Mouse (Mus musculus) midbrain, embryonic 12.5 days (tissue): Measurements from ENCODE around the gene Setd1a. TPM values are rescaled to one million over a fixed set of nuclear protein-coding genes. Genes with fewer than 3 reads are reported as not detected.

Source experiments
- ATAC-seq: fragments of 200-750 bp; cut with Nextera tagmentation; 2 replicates; pipeline ENCODE4 v1.8.0; 2017; ENCODE audit warnings: low read depth, moderate TSS enrichment, moderate library complexity; ENCODE audit not compliant: low FRiP score
- H3K27ac ChIP-seq: fragments of 300-500 bp; sonication (generic); replicated peaks from 2 replicates; pipeline ENCODE4 v1.5.1; 2016; ENCODE audit warnings: mild to moderate bottlenecking
- H3K27me3 ChIP-seq: fragments of 300-500 bp; sonication (generic); 2 replicates; pipeline ENCODE4 v1.6.1; 2016; ENCODE audit warnings: mild to moderate bottlenecking
- H3K36me3 ChIP-seq: fragments of 300-500 bp; sonication (generic); 2 replicates; pipeline ENCODE4 v1.6.1; 2016
- H3K4me1 ChIP-seq: fragments of 300-500 bp; sonication (generic); 2 replicates; pipeline ENCODE4 v1.6.1; 2016
- H3K4me2 ChIP-seq: fragments of 300-500 bp; sonication (generic); replicated peaks from 2 replicates; pipeline ENCODE4 v1.6.1; 2016; ENCODE audit warnings: mild to moderate bottlenecking, moderate library complexity
- H3K4me3 ChIP-seq: fragments of 300-500 bp; sonication (generic); 2 replicates; pipeline ENCODE4 v1.5.1; 2016; ENCODE audit warnings: mild to moderate bottlenecking
- H3K9ac ChIP-seq: fragments of 300-500 bp; sonication (generic); replicated peaks from 2 replicates; pipeline ENCODE4 v1.6.1; 2016; ENCODE audit warnings: mild to moderate bottlenecking, moderate library complexity
- H3K9me3 ChIP-seq: fragments of 300-500 bp; sonication (generic); 2 replicates; pipeline ENCODE4 v1.6.1; 2016; ENCODE audit warnings: mild to moderate bottlenecking
- WGBS: fragments of 180-500 bp; shearing (Covaris S2); methylation state at CpG from one replicate; pipeline ENCODE4 v1.1.7; 2016; 5-methylcytosine and 5-hydroxymethylcytosine counted together
- polyA plus RNA-seq: library from polyadenylated mRNA; unstranded; fragments of >200 nt; fragmentation: Nextera tagmentation; extraction: Ambion mirVana; gene quantifications from 2 replicates; pipeline ENCODE4 v1.2.1, GENCODE M21; 2016

The Setd1a gene
- polyA plus RNA-seq, 1 experiment from 2014 or later: 22.9 TPM

DNA sequence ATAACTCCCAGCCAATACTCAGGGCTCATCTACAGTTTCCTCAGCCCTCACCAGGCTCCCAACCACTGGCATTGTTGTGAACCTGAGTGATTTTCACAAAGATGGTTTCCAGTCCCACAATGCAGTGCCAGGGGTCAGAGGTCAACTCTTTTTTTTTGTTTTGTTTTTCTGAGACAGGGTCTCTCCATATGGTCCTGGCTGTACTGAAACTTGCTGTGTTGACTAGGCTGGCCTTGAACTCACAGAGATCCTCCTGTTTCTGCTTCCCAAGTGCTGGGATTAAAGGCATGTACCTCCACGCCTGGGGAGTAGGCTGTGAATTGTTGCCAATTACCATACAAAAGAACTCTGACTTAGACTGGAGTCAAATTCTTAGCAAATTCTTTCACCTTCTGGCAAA is 33.4 kb downstream of the Setd1a start:
- H3K4me3 ChIP-seq: no peak overlapping the region
- no peak for ATAC-seq
- H3K27ac ChIP-seq: no peak overlapping the region
- H3K4me2 ChIP-seq: no peak overlapping the region
- H3K9me3 ChIP-seq: no peaks in the 10 kb centered on the region
- H3K36me3 ChIP-seq: peaks cover 49% of the 10 kb centered on the region
- H3K4me1 ChIP-seq: no peaks in the 10 kb centered on the region
- H3K9ac ChIP-seq: no peak overlapping the region
- WGBS: 89% methylated on average over 1 of the region's 1 CpGs
- H3K27me3 ChIP-seq: no peaks in the 10 kb centered on the region

DNA sequence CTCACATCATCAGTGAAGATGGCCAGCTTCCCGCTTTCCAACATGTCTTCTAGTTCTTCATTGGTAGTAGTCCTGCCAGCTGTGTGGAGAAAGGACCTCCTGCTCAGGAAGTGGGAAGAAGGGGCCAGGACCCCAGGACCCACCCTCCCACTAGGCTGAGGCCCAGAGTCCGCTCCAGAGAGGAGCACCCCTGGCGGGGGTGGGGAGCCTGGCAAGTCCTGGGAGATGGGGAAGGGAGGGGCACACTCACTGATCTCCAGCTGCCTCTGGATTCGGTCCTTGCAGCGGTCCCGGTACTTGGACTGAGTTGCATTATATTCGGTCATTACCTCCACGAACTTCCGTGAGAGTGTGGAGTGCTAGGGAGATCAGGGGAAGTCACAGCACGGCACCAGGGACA is 34.2 kb downstream of the Setd1a start:
- H3K27me3 ChIP-seq: no peaks in the 10 kb centered on the region
- H3K4me2 ChIP-seq: no peak overlapping the region
- H3K4me3 ChIP-seq: no peak overlapping the region
- no peaks in the 10 kb centered on the region for H3K4me1 ChIP-seq
- ATAC-seq: no peak
- H3K36me3 ChIP-seq: peaks cover 47% of the 10 kb centered on the region
- no peak overlapping the region for H3K9ac ChIP-seq
- H3K9me3 ChIP-seq: no peaks in the 10 kb centered on the region
- 79% methylated on average over 10 of the region's 10 CpGs for WGBS
- H3K27ac ChIP-seq: no peak overlapping the region

DNA sequence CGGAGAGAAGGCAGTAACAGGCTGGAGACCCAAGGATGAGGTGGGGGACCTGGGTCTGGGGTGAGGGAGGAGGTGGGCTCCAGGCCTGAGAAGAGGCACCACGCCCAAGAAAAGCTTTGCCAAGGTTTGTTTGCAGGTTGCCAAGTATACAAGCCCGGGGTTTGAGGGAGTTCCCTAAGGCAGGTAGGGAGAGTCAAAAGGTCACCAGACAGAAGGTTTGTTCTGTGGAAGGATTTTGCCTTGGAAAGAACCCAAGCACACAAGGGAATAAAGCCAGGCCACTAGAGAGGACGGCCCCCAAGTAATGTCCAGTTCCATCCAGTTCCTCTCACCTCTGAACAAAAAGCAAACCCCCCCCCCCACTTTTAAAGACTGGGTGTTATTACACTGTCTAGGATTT is 34.8 kb downstream of the Setd1a start:
- 89% methylated on average over 4 of the region's 4 CpGs for WGBS
- H3K27me3 ChIP-seq: no peaks in the 10 kb centered on the region
- H3K4me1 ChIP-seq: no peaks in the 10 kb centered on the region
- H3K9me3 ChIP-seq: no peaks in the 10 kb centered on the region
- H3K4me3 ChIP-seq: no peak overlapping the region
- no peak overlapping the region for H3K4me2 ChIP-seq
- no peak overlapping the region for H3K9ac ChIP-seq
- H3K36me3 ChIP-seq: peaks cover 41% of the 10 kb centered on the region
- no peak overlapping the region for H3K27ac ChIP-seq
- no peak for ATAC-seq

DNA sequence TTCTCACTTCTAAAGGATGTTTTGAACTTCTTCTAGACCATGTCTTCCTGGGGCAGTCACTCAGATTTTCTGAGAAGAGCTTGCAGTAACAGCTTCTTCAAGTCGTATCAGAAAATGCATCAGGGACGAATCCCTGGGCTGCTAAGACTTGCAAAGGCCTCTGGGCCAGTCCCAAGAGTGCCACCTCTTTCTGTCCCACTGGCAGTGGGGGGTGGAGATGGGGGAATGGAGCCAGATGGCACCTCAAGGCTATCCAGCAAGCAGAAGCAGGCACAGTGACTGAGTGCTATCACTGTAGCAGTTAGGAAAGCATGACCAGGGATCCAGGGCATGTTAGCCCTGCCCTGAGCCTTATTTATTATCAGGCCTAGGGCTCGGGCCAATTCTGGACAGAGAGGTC is 35.8 kb downstream of the Setd1a start:
- Histone ChIP-seq H3K9me3 (no peaks in the 10 kb centered on the region), H3K36me3 (peaks cover 37% of the 10 kb centered on the region), H3K27ac (no peak overlapping the region), H3K9ac (no peak overlapping the region), H3K4me1 (no peaks in the 10 kb centered on the region), H3K4me2 (no peak overlapping the region), H3K4me3 (no peak overlapping the region), H3K27me3 (no peaks in the 10 kb centered on the region)
- 89% methylated on average over 3 of the region's 3 CpGs for WGBS
- ATAC-seq: no peak

DNA sequence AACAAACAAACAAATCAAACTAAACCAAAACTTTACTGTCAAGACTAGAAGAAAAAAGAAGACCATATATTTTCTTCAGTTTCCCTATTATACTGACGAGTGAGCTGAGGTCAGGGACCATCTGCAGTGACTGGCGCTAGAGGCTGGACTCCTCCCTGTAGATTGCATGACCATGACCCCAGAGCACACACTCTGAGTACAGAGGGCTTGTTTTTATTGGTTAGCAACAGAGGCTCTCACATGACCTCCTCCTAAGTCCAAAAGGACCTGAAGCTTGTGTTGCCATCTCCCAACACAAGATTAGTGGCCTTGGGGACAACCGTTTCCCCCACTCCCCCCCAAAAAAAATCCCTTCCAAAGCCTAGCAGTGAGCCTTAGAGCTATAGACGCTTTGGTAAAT is 37.4 kb downstream of the Setd1a start:
- no peak overlapping the region for H3K9ac ChIP-seq
- H3K36me3 ChIP-seq: peaks cover 40% of the 10 kb centered on the region
- no peak for ATAC-seq
- WGBS: 90% methylated on average over 4 of the region's 4 CpGs
- H3K4me1 ChIP-seq: no peaks in the 10 kb centered on the region
- H3K4me2 ChIP-seq: no peak overlapping the region
- H3K9me3 ChIP-seq: no peaks in the 10 kb centered on the region
- no peaks in the 10 kb centered on the region for H3K27me3 ChIP-seq
- H3K27ac ChIP-seq: no peak overlapping the region
- no peak overlapping the region for H3K4me3 ChIP-seq

DNA sequence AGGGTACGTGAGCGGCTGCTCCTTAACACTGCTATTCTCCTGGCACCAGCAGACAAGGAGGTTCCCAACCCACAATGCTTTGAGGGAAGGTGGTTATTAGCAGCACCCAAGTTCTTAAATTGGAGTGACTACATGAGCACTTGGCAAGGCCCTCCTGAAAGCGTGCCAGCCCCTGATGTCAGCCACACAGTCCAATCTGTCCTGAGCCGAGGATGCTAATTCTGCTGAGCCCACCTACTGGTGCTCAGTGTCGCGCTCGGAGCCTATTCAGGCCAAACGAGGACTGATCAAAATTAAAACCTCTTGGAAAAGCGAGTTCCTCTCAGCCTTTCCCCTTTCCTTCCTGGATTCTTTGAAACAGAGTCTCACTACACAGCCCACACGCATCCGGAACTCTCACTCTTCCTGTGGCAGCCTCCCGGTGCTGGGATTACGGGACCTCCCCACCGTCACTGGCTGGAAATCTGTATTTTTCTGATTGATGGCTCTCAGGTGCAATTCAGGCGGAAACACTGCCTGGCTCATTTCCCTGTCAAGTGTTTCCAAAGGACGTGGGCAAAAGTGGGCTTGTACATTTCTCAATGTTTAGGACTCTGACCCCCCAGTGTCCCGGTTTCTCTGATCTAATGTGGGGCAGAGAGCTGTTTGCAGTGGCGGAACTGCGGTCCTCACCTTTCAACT is 37.9 kb downstream of the Setd1a start:
- 93% methylated on average over 19 of the region's 19 CpGs for WGBS
- H3K27me3 ChIP-seq: no peaks in the 10 kb centered on the region
- no peak for ATAC-seq
- H3K36me3 ChIP-seq: peaks cover 39% of the 10 kb centered on the region
- no peaks in the 10 kb centered on the region for H3K4me1 ChIP-seq
- H3K9me3 ChIP-seq: no peaks in the 10 kb centered on the region
- H3K4me2 ChIP-seq: no peak overlapping the region
- H3K27ac ChIP-seq: no peak overlapping the region
- H3K9ac ChIP-seq: no peak overlapping the region
- no peak overlapping the region for H3K4me3 ChIP-seq

DNA sequence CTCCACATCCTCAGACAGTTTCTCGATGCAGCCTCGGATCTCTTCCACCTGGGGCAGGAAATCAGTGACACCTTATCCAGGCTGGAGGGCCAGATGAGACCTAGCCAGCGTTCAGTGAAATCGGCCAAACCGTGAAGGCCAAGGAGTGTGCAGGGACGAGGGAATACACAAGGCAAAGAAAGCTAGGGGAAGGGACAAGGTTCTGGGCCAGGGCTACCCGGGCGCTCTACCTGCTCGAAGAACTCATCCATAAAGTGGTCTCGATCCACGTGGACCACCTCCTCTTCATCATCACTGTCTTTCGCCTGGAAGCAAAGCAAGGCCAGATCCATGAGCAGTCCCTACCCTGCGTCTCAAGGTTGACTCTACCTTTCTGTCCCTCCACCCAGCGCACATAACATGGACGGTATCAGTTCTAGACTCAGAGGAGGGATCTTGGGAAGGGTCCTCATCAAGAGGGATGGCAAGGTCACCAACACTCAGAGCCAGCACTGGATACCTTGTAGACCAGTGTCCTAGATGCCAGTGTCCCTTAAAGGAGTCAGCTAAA is 38.7 kb downstream of the Setd1a start:
- no peak overlapping the region for H3K4me3 ChIP-seq
- H3K4me1 ChIP-seq: no peaks in the 10 kb centered on the region
- no peak overlapping the region for H3K27ac ChIP-seq
- no peaks in the 10 kb centered on the region for H3K27me3 ChIP-seq
- ATAC-seq: no peak
- WGBS: 93% methylated on average over 15 of the region's 15 CpGs
- H3K36me3 ChIP-seq: peaks cover 32% of the 10 kb centered on the region
- no peak overlapping the region for H3K4me2 ChIP-seq
- no peaks in the 10 kb centered on the region for H3K9me3 ChIP-seq
- H3K9ac ChIP-seq: no peak overlapping the region

DNA sequence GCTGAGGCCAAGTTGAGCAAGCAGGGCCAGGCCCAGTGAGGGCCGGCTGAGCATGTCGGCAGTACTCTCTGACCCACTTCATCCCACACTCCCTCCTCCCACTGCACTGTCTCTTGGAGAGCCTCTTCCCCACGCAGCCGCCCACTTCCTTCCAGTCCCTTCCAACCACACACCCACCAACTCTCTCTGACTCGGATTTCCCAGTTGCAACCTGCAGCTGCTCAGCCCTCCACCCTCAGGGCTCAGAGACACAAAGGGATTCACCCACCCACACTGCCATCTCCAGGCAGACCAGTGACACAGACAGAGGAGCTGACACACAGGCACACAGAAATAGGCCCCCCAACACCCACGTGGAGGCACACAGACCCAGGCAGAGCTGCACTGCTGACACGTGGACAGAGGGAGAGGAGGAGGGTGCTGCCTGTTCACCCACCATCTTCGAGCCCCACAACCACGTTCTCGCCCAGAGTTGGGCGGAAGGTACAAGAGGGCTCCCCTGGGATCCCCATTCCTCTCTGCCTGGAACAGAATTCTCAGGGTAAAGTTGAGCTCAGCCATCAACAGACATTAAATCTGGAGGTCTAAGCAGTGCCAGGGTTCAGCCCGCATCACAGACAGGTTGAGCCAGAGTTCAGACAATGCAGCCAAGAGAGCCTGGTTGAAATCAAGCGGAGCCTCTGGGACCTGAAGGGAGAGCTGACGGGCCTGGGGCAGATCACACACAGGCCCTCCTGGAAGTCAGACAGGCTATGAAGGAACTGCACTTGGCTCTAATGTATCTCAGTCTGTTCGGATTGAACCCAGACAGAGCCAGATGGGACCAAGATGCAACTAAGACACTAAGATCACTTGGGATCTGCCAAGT is 39.7 kb downstream of the Setd1a start:
- Histone ChIP-seq H3K27ac (no peak overlapping the region), H3K27me3 (no peaks in the 10 kb centered on the region), H3K4me1 (no peaks in the 10 kb centered on the region), H3K9ac (no peak overlapping the region), H3K36me3 (peaks cover 25% of the 10 kb centered on the region; the same call in 1 of the 2 replicates), H3K4me3 (no peak overlapping the region), H3K9me3 (no peaks in the 10 kb centered on the region), H3K4me2 (no peak overlapping the region)
- 73% methylated on average over 15 of the region's 15 CpGs for WGBS
- ATAC-seq: no peak

DNA sequence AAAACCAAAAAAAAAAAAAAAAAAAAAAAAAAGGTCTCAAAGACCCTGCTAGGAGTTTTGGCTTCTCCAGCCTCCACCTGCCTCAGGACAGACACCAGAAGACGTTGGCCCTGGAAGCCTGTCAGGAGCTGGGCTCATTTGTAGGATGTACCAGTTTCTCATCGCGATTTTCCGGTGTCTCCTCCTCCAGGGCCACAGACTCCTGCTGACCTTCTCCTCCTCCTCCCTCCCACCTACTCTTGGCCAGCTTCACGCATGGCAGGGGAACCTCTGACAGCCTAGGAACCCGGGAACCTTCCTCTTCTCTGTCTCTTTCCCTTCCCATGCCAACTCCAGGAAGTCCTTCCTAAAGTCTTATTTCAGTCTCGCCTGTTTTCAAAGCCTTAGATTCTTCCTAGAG is 40.6 kb downstream of the Setd1a start:
- H3K9ac ChIP-seq: no peak overlapping the region
- ATAC-seq: no peak
- H3K4me1 ChIP-seq: 0 out of 2 replicates have a peak, but pooled peaks cover 1% of the 10 kb centered on the region
- no peak overlapping the region for H3K4me3 ChIP-seq
- 85% methylated on average over 7 of the region's 7 CpGs for WGBS
- H3K4me2 ChIP-seq: no peak overlapping the region
- no peak overlapping the region for H3K27ac ChIP-seq
- H3K36me3 ChIP-seq: peaks cover 22% of the 10 kb centered on the region; the same call in 1 of the 2 replicates
- H3K27me3 ChIP-seq: no peaks in the 10 kb centered on the region
- no peaks in the 10 kb centered on the region for H3K9me3 ChIP-seq

DNA sequence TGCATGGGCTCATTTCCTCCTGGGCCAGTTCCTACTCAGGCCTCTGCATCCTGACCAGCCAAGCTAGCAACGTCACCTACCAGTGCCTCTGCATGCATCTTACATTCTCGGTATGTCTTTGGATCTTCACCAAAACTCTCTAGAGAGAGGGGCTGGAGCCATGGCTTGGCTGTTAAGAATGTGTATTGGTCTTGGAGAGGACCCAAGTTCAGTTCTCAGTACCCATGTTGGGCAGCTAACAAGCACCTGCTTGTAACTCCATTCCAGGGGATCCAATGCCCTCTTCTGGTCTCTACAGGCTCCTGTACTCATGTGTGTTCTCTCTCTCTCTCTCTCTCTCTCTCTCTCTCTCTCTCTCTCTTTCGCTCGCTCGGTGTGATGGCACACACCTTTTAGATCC is 41.3 kb downstream of the Setd1a start:
- Histone ChIP-seq H3K9ac (no peak overlapping the region), H3K4me3 (no peak overlapping the region), H3K27ac (no peak overlapping the region), H3K4me1 (peaks cover 2% of the 10 kb centered on the region; the same call in 1 of the 2 replicates), H3K27me3 (no peaks in the 10 kb centered on the region), H3K4me2 (no peak overlapping the region), H3K36me3 (peaks cover 17% of the 10 kb centered on the region; the same call in 1 of the 2 replicates), H3K9me3 (no peaks in the 10 kb centered on the region)
- ATAC-seq: no peak
- 95% methylated on average over 5 of the region's 5 CpGs for WGBS

DNA sequence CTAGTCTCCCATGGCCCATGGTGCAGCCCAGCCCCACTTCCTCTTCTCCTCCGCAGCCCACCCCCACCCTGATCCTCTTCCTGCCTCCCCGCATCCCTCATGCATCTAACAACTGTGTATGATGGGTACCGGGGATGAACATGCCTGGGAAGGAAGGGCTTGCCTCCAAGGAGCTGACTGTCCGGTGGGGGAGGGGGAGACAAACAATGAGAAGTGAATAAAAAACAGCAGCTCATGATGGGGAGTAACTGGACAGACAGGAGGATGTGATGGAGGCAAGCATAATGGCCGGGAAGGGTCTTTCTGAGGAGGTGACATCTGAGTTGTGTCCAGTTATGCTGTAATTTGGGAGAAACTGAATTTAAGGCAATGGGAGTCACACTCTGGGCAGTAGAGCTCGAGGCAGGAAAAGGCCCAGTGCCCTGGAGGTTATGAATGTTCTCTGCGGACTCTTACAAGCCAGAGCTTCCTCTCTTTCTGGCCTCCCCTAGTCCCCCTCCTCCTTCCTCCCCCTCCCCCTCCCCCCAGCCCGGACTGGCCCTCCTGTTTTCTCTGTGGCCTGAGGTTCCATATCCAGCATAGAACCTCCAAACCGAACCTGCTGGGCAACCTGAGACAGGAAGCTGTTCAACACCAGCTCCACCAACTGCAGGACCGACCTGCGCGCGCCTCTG is 44.5 kb downstream of the Setd1a start:
- Histone ChIP-seq H3K9me3 (no peaks in the 10 kb centered on the region), H3K27me3 (no peaks in the 10 kb centered on the region), H3K4me3 (no peak overlapping the region), H3K4me1 (peaks cover 22% of the 10 kb centered on the region), H3K9ac (no peak overlapping the region), H3K4me2 (no peak overlapping the region), H3K36me3 (0 out of 2 replicates have a peak, but pooled peaks cover 7% of the 10 kb centered on the region), H3K27ac (no peak overlapping the region)
- ATAC-seq: no peak
- WGBS: 79% methylated on average over 13 of the region's 13 CpGs

DNA sequence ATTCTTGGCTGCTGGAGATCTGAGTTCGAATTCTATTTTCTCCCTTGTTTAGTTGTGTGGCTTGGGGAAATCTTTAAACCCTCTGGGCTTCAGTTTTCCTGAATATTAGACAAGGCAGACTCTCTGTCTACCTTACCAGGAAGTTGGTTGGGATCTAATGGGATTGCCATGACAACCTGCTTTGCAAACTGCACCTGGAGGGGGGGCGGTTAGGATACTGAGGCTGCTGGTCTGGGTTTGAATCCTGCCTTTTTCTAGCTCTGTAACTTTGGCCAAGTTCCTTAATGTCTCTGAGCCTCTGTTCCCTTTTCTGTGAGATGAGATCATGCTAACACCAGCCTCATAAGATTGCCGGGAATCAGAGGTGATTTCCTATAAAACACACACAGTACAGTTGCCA is 46.0 kb downstream of the Setd1a start:
- Histone ChIP-seq H3K36me3 (0 out of 2 replicates have a peak, but pooled peaks cover 5% of the 10 kb centered on the region), H3K27me3 (no peaks in the 10 kb centered on the region), H3K4me1 (peaks cover 22% of the 10 kb centered on the region), H3K9me3 (no peaks in the 10 kb centered on the region), H3K9ac (no peak overlapping the region), H3K4me2 (no peak overlapping the region), H3K27ac (no peak overlapping the region), H3K4me3 (no peak overlapping the region)
- ATAC-seq: no peak
- WGBS: 89% methylated on average over 3 of the region's 3 CpGs
